Mouse (Mus musculus): ENCODE measurements at regions not wholly inside any gene's neighbourhood (a gene's known extent, or its start where the extent isn't known, plus 50 kb on each side); places are given as distances from the start of the nearest gene placed in this dataset.

DNA sequence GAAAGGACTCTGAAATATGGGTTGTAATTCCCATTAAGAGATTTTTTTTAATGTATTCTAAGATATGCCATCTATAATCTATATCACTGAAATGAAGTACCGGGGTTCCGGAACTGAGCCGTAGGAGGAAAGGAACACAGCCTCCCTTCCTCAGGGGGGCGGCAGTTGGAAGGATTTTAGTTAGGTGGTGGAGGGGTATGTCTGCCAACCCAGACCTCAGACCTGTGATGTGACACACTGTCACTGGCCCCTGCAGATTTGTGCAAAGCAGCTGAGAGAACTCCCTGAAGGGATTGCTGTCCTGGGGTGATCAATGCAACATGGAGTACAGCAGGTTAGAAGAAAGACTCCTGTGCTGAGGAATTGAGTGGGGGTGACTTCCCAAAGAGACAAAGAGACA lies 470.2 kb upstream of the Gulo start:
- DNase-seq, result no peak

DNA sequence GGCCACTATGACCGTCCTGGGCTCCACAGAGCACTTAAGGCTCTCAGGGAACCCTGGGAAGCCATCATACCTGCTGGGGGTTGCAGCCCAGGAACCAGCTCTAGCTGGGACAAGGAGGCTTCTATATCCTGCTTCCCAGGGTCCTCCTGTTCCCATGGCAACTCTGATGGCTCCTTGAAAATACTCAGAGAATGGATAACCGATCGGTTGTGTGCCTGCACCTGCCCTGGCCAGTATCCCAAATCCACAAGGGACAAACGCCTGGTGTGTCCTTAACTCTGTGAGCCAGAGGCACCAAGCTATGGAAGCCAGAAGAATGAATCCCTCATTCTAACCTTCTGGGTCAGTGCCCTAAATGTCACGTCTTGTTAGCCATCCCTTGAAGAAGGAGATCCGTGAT lies 469.6 kb upstream of the Gulo start:
- DNase-seq, result no peak

DNA sequence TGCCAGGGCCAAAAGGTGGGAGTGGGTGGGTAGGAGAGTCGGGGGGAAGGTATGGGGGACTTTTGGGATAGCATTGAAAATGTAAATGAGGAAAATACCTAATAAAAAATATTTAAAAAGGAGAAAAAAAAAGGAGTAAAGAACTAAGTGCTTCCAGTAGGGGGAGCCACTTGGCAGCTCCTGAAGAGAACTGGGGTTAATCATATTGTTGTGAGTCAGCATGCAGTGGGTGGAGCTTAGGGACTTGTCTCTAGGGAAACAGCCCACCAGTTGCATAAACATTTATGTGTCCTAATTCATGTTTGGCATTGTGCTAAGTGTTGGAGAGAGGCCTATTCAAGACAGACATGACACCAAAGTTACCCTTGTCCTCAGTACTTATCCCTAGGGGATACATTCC lies 466.0 kb upstream of the Gulo start:
- peak in 1 of 2 experiments; percentile 30 for DNase-seq

DNA sequence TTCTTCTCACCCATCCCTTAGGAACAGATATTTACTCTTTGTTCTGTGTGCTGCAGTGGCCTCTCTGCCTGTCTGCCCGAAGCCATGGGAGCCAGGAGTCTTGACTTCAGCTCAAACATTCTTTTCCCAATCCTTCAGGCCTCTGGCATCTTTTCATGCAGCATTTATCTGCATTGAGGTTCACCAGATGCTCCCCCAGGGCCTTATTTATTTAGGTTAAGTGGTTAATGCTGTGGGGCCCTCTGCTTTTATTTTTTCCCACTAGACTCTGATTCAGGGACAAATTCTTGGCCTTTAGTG lies 464.2 kb upstream of the Gulo start:
- no peak for DNase-seq

DNA sequence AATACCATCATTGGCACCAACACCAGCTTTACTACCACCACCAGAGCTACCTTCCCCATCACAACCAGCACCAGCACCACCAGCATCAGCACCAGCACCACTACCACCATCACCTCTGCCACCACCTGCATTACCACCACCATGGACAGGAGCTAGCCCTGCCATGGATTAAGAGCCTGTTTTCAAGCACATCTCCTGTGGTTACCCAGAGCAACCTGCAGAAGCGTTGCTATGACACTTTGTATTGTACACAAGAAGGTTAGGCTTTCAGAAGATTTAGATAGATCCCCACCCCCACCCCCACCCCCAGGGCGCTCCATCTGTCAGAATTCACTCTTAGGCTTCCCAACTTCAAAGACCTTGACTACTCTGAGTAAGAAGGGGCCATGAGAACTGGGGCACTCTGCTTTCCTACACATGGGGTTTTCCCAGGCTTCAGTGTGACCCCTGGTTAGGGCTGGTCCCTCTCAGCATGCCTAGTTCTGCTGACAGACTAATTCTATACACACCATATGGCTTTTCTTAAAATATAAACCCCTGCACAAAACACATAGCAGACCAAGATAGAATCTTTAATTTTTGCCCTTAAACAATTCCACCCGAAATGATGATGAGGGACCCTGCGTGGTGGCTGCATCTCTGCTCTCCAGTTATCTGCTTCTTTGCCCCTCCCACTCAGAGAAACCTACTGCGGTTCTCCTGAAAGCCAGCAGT lies 463.7 kb upstream of the Gulo start:
- no peak for DNase-seq

DNA sequence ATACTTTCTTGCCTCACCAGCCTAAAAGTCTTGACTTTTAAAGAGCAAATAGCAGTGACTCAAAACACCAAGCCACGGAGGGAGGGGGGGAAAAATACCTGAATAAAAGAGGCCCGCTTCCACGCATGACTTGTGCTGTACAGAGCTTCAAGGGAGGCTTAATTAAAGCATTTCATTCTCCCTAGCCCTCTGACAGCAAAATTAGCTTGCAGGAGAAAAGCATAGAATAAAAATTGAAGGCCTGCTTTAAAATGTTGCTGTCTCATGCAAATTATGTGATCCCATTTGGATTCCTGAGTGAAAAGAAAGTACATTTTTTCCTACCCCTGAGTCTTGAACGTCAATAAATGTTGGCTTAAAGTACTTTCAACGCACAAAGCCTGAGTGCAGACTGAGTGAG lies 453.1 kb upstream of the Gulo start:
- DNase-seq, result peak in 1 of 2 experiments; percentile 8

DNA sequence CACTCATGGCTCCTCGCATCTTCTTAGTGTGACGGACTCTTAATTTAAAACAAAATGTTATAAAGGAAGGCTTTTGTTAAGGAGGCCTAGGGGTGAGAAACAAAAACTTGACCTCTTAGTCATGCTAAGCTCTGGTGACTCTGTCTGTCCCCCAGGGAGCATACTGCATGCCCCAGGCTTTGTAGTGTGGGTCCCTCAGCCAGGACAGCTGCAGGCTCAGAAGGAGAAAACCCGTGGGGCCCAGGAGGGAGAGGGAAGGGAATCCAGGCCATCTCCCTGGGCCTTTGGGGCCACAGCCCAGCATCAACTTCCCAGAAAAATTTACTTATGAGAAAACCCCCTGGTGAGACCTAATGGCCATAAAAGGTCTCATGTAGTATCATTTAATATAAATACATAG lies 451.8 kb upstream of the Gulo start:
- no peak for DNase-seq

DNA sequence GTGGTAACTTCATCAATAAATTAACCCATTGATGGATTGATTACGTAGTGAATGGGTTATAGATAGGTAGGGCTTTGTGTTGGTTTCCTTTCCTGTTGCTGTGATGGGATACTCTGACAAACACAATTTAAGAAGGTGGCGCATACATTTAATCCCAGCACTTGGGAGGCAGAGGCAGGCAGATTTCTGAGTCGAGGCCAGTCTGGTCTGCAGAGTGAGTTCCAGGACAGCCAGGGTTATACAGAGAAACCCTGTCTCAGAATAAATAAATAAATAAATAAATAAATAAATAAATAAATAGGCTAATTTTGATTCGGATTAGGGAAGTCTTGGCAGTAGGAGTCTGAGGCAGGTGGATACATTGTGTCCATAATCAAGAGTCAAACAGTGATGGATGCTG lies 449.7 kb upstream of the Gulo start:
- no peak for DNase-seq

DNA sequence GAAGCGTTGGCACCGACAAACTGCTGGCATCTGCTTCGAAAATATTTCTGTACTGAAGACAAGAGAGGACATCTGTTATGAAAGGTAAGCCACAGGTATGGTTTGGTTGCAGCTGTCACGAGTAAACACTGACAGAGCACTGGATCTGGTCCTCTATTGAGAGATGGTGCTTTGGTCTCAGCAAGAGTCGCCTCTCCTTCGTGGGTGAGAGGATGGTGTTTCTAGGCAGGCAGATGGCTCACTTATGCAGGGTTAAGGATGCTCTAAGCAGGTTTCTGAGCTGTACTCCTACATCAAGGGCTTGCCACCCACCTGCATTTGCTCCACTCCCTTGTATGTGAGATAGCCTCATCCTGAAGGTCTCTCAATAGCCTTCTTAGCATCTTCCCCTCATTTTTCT lies 448.3 kb upstream of the Gulo start:
- DNase-seq, result no peak

DNA sequence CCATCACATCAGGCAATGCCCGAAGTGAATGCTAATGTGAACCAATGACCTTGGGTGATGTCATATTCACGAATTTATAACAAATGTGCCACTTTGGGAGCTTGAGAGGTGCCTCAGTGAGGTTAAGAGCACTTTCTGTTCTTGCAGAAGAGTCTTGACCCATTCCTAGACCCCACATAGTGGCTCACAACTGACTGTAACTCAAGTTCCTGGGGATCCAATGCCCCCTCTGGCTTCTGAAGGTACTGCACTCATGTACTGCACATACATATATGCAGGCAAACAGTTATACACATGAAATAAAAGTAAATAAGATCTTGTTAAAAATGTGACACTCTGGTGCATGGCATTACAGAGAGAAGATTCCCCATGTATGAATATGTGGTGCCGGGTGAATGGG lies 443.8 kb upstream of the Gulo start:
- no peak for DNase-seq

DNA sequence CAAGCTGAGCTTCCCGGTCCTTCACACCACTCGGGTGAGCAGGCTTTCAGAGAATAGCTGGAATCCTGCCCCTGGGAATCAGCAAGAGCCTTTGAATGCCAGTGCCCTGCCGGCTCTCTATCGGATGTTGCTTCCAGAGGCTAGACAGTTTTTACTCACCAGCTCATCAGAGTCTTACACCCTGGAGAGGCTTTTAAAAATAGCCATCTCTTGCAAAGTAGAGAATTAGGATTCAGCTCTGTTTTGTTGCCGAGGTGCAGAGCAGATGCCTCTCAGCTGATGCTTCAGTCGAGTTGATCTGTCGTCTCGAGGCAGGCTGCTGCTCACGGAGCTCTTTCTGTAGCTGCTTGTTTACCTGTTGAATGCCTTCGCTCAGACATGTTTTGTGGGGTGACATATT lies 441.3 kb upstream of the Gulo start:
- no peak for DNase-seq

DNA sequence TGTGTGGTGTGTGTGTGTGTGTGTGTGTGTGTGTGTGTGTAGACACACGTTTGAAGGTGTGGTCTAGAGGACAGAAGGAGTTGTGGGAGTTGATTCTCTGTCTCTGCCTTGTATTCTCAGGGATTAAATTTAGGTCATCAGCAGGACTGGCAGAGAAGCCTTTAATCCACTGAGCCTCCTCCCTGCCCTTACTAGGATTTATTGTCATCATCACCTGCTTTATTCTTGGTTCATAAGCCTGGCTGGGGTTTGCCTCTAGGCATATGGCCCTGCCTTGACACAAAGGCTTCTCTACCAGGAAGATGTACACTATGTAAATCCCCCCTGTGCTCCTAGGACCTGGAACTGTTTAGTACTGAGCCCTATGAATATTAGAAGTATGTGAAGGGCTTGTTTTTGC lies 433.6 kb upstream of the Gulo start:
- no peak for DNase-seq

DNA sequence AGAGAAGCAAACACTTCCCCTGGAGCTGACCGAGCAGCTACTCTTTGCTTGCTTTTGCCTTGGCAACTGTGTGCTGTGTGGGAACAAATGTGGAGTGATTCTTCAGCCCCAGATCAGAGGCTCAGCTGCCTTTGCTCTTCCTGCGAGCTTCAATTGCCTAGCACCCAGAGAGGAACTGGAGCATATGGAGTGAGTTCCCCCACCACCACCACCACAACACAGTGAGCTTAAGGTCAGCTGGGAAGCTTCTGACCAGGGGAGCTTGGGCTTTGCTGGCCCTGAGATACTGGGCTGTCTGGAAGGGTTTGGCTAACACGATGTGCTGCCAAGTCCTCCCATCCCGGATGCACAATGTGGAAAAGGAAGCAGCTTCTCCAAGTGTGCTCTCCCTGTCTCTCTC lies 432.8 kb upstream of the Gulo start:
- DNase-seq, result peak; percentile 3 to 4

DNA sequence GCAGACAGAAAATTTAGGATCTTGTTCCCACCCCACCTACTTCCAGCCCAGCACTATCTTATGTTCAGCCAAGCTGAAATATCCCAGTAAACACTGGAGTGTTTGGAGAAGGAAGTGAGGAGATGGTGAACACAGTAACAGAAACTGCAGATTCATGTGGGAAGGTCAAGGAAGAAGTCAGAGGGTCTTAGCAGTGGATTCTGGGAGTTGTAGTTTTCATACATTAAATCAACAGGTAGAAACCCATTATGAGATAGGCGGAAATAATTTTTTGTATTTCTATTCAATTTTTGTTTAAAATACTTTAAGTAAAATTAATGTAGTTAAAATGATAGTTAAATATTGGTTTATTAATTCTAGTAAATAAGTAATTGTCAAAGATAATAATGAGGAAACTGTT lies 429.6 kb upstream of the Gulo start:
- no peak for DNase-seq

DNA sequence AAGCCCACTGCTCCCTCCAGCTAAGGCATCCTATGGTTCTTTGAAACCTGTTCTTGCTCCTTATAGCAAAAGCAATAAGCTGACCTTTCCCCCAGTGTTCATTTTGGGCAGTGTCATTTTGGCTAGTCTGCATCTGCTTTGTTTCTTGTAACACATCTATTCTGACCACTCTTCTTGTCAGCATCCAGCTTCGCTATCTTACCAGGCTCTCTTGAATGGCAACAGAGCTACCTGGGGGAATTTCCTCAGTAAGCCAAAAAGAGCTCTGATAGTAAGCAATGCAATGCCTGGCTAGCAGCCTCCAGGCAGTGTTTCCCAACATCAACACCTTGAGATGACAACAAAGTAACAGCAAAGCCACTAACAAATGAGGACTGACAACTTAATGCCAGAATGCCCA lies 429.0 kb upstream of the Gulo start:
- no peak for DNase-seq

DNA sequence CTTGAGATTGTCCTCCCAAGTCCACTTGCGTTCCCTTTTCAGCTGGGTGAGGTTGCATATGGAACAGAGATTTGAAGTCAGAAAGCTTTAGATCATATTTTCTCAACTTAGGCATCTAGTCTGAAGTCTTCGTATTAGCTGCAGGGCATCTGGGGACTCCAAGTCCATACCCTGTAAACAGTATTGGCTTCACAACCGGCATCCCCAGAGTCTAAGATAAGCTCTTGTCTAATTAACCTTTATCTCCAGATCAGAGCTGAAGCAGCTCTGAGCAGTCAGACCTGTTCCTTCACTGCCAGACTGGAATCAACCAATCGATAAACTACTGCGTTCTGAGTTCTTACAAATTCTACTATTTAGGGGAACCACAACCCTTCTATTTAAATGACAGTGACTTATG lies 422.6 kb upstream of the Gulo start:
- DNase-seq, result no peak

DNA sequence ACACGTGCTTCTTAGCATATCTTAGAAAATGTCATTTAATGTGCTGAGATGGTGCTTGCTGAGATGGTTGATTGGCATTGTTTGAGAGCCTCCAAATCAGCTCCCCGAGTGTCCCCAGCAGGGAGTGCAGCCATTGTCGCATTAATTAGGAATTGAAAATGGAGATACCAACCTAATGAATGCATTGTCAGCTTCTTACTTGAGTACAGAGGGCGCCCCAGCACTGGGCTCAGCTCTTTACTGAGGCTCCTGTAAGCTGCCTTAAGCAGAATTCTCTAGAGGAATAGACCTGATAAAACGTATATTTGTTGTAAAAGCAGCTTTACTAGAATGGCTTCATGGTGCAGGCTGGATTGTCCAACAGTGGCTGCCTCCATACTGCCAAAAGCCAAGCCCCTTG lies 415.1 kb upstream of the Gulo start:
- DNase-seq, result peak; percentile 17 to 35
